Mouse (Mus musculus) MEL (cell line): ENCODE data around the gene Fam171b. TPM values are rescaled to one million over a fixed set of nuclear protein-coding genes. Genes with fewer than 3 reads are reported as not detected.

Experiments used
- DNase-seq: peaks from one replicate; pipeline ENCODE4 v3.0.0; 2011; ENCODE audit warnings: low read depth, low spot score
- H3K27ac ChIP-seq: 2 replicates; pipeline ENCODE4 v1.5.1; 2012; ENCODE audit warnings: low read depth, mild to moderate bottlenecking, control low read depth, low read length, moderate library complexity; ENCODE audit not compliant: control insufficient read depth
- H3K27me3 ChIP-seq, 2 experiments: fragments of 150-350 bp in 1 of 2; sonication (generic) in 1 of 2; 2 replicates each; pipeline ENCODE4 v1.6.1; 2012; ENCODE audit warnings: low read length in 2 of 2, mild to moderate bottlenecking in 2 of 2, improper control_type of control experiment in 1 of 2, moderate library complexity in 1 of 2; ENCODE audit not compliant: insufficient read depth in 2 of 2, control insufficient read depth in 1 of 2
- H3K36me3 ChIP-seq, 2 experiments: 2 replicates each; pipeline ENCODE4 v1.6.1; 2012 to 2014; ENCODE audit warnings: low read length in 2 of 2, improper control_type of control experiment in 1 of 2, inconsistent platforms in 1 of 2, mild to moderate bottlenecking in 1 of 2; ENCODE audit not compliant: insufficient read depth in 2 of 2, control insufficient read depth in 1 of 2
- H3K4me1 ChIP-seq, 2 experiments: fragments of 150-350 bp in 1 of 2; sonication (generic) in 1 of 2; 2 replicates each; pipeline ENCODE4 v1.6.1; 2012; ENCODE audit warnings: low read length in 2 of 2, improper control_type of control experiment in 1 of 2, mild to moderate bottlenecking in 1 of 2; ENCODE audit not compliant: insufficient read depth in 2 of 2, control insufficient read depth in 1 of 2
- H3K4me3 ChIP-seq, 2 experiments: fragments of 150-350 bp in 1 of 2; sonication (generic) in 1 of 2; 2 replicates each; pipeline ENCODE4 v1.5.1; 2012; ENCODE audit warnings: low read depth in 2 of 2, low read length in 2 of 2, mild to moderate bottlenecking in 2 of 2, moderate library complexity in 2 of 2, control low read depth in 1 of 2, improper control_type of control experiment in 1 of 2; ENCODE audit not compliant: control insufficient read depth in 1 of 2, insufficient read depth in 1 of 2
- H3K79me2 ChIP-seq: 2 replicates; pipeline ENCODE4 v1.6.1; 2012; ENCODE audit warnings: mild to moderate bottlenecking, low read length, moderate library complexity; ENCODE audit not compliant: control insufficient read depth, poor library complexity, insufficient read depth
- H3K9ac ChIP-seq: 2 replicates; pipeline ENCODE4 v1.6.1; 2012; ENCODE audit warnings: low read depth, mild to moderate bottlenecking, control low read depth, low read length, moderate library complexity; ENCODE audit not compliant: control insufficient read depth, poor library complexity, severe bottlenecking
- H3K9me3 ChIP-seq: fragments of 150-350 bp; sonication (generic); replicated peaks from 2 replicates; pipeline ENCODE4 v1.6.1; 2012; ENCODE audit warnings: mild to moderate bottlenecking, low read length, improper control_type of control experiment, moderate library complexity; ENCODE audit not compliant: insufficient read depth
- CTCF ChIP-seq, 3 experiments: IDR thresholded peaks in 2 of 3; conservative IDR thresholded peaks in 1 of 3; 2 replicates each; pipeline ENCODE4 v1.5.1; 2011 to 2012; ENCODE audit warnings: low read length in 3 of 3, low read depth in 2 of 3, mild to moderate bottlenecking in 2 of 3, improper control_type of control experiment in 1 of 3, inconsistent platforms in 1 of 3, mixed read lengths in 1 of 3, moderate library complexity in 1 of 3; ENCODE audit not compliant: control insufficient read depth in 1 of 3, insufficient read depth in 1 of 3, poor library complexity in 1 of 3, severe bottlenecking in 1 of 3
- KAT2A ChIP-seq: conservative IDR thresholded peaks from 2 replicates; pipeline ENCODE4 v1.6.1; 2012; ENCODE audit warnings: low read depth, low read length, improper control_type of control experiment, inconsistent platforms
- MXI1 ChIP-seq: IDR thresholded peaks from 2 replicates; pipeline ENCODE4 v1.6.1; 2011; ENCODE audit warnings: mild to moderate bottlenecking, low read depth, low read length, improper control_type of control experiment
- TBP ChIP-seq: IDR thresholded peaks from 2 replicates; pipeline ENCODE4 v1.8.0; 2011; ENCODE audit warnings: low read depth, low read length, improper control_type of control experiment
- polyA plus RNA-seq, 2 experiments: library from polyadenylated mRNA; stranded (reverse) in 1 of 2; unstranded in 1 of 2; fragments of >175 nt in 1 of 2; fragments of >200 nt in 1 of 2; gene quantifications; 2 replicates each; pipeline versions ENCODE4 v1.2.1 to v1.2.4; 2012; ENCODE audit warnings: low replicate concordance in 2 of 2, low read depth in 1 of 2; ENCODE audit not compliant: insufficient read length in 2 of 2, insufficient read depth in 1 of 2, missing spikeins in 1 of 2
- total RNA-seq: library from RNA; depleted of rRNA; stranded (reverse); fragments of 300-350 nt; gene quantifications from 2 replicates; pipeline ENCODE4 v1.2.3, GENCODE M21; 2012; rRNA removed

Fam171b gene
- total and polyA plus RNA-seq, 3 experiments: not detected

- H3K79me2 ChIP-seq: no peaks in the 10 kb centered on the region
- H3K9ac ChIP-seq: no peak overlapping the region
- DNase-seq: peak; percentile 35
- H3K27ac ChIP-seq: no peak overlapping the region
- H3K36me3 ChIP-seq: no peaks in the 10 kb centered on the region
- no peaks in the 10 kb centered on the region for H3K9me3 ChIP-seq
- peaks cover 0 to 2% of the 10 kb centered on the region in 2 experiments; a peak in 1 of 4 replicates for H3K27me3 ChIP-seq
- TF ChIP-seq MXI1 (no peak), CTCF (IDR thresholded peaks at IDR 0.05 in 2 of 3, conservative IDR thresholded peaks at IDR 0.05 in 1 of 3; ENCODE audit: control insufficient read depth in 1 of 3, insufficient read depth in 1 of 3, low read depth in 2 of 3, low read length in 3 of 3, poor library complexity in 1 of 3, severe bottlenecking in 1 of 3) (no peak), TBP (no peak), KAT2A (no peak)
- H3K4me3 ChIP-seq: no peak overlapping the region
- no peaks in the 10 kb centered on the region for H3K4me1 ChIP-seq
Measured at GRCm38 (mm10) chr2:83929478-83930088, 117.1 kb downstream of the Fam171b start.

Other genes starting within 250 kb of the Fam171b start
- 144 and 163 TPM in 2 replicates for gene Zc3h15, start 168.2 kb upstream of the Fam171b start, total RNA-seq
- gene Zc3h15, start 168.2 kb upstream of the Fam171b start, polyA plus RNA-seq: 100 to 1,000 TPM in 1 of 2 experiments, not detected in 1; 194 TPM
- 6.5 and 9.7 TPM in 2 replicates for gene Itgav, start 88.2 kb upstream of the Fam171b start, total RNA-seq
- gene Itgav, start 88.2 kb upstream of the Fam171b start, polyA plus RNA-seq: 1 to 10 TPM in 1 of 2 experiments, not detected in 1; 7.2 TPM
- not detected in 2 replicates for gene Zswim2, start 128.6 kb downstream of the Fam171b start, total RNA-seq
- not detected for gene Zswim2, start 128.6 kb downstream of the Fam171b start, polyA plus RNA-seq
- gene Gm13698, start 143.1 kb downstream of the Fam171b start, total RNA-seq: 0.08 TPM in 1 of 2 replicates, not detected in the other
- under 1 TPM in 1 of 2 experiments, not detected in 1; 0.08 TPM for gene Gm13698, start 143.1 kb downstream of the Fam171b start, polyA plus RNA-seq
- 0.08 TPM in 1 of 2 replicates, not detected in the other for gene Gm13693, start 148.9 kb downstream of the Fam171b start, total RNA-seq
- under 1 TPM in 1 of 2 experiments, not detected in 1; 0.08 TPM for gene Gm13693, start 148.9 kb downstream of the Fam171b start, polyA plus RNA-seq
- gene Gm13695, start 154.7 kb downstream of the Fam171b start, total RNA-seq: 0.08 TPM in 1 of 2 replicates, not detected in the other
- not detected for gene Gm13695, start 154.7 kb downstream of the Fam171b start, polyA plus RNA-seq
- gene Gm13696, start 160.5 kb downstream of the Fam171b start, total RNA-seq: 0.08 TPM in 1 of 2 replicates, not detected in the other
- gene Gm13696, start 160.5 kb downstream of the Fam171b start, polyA plus RNA-seq: under 1 TPM in 1 of 2 experiments, not detected in 1; 0.08 TPM
- gene Gm13694, start 166.3 kb downstream of the Fam171b start, total RNA-seq: 0.08 TPM in 1 of 2 replicates, not detected in the other
- gene Gm13694, start 166.3 kb downstream of the Fam171b start, polyA plus RNA-seq: under 1 TPM in 1 of 2 experiments, not detected in 1; 0.08 TPM
- gene Gm13697, start 172.1 kb downstream of the Fam171b start, total RNA-seq: 0.08 TPM in 1 of 2 replicates, not detected in the other
- under 1 TPM in 1 of 2 experiments, not detected in 1; 0.08 TPM for gene Gm13697, start 172.1 kb downstream of the Fam171b start, polyA plus RNA-seq
- gene Gm13691, start 177.9 kb downstream of the Fam171b start, total RNA-seq: 0.08 TPM in 1 of 2 replicates, not detected in the other
- under 1 TPM in 1 of 2 experiments, not detected in 1; 0.08 TPM for gene Gm13691, start 177.9 kb downstream of the Fam171b start, polyA plus RNA-seq